Mouse (Mus musculus) adrenal gland, postnatal 4 days (tissue): ENCODE measurements around the gene Gm960. TPM values are rescaled to one million over a fixed set of nuclear protein-coding genes. Genes with fewer than 3 reads are reported as not detected.

ENCODE experiments used
- DNase-seq, 2 experiments: peaks; one replicate each; pipeline ENCODE4 v3.0.0; 2021 to 2022; ENCODE audit warnings: low spot score in 2 of 2, mixed read lengths in 2 of 2
- total RNA-seq, 2 experiments: library from RNA; stranded (reverse); gene quantifications; 2 replicates each; pipeline ENCODE4 v1.2.3; 2021

The Gm960 gene
- total RNA-seq, 2 experiments from 2014 or later = 0.28 to 0.56 TPM

GRCm38 (mm10) chr19:4624406-4625178 lies 73.9 kb downstream of the Gm960 start:
- DNase-seq = no peak

GRCm38 (mm10) chr19:4624006-4624405 lies 74.5 kb downstream of the Gm960 start:
- DNase-seq = no peak

GRCm38 (mm10) chr19:4623419-4623818 lies 75.0 kb downstream of the Gm960 start:
- DNase-seq = no peak

GRCm38 (mm10) chr19:4622780-4623179 lies 75.7 kb downstream of the Gm960 start:
- DNase-seq = no peak

- DNase-seq = no peak
Measured at GRCm38 (mm10) chr19:4620721-4621120, 77.7 kb downstream of the Gm960 start.

- DNase-seq = no peak
Measured at GRCm38 (mm10) chr19:4619461-4619860, 79.0 kb downstream of the Gm960 start.

- no peak for DNase-seq
Measured at GRCm38 (mm10) chr19:4618183-4618582, 80.3 kb downstream of the Gm960 start.

- no peak for DNase-seq
Measured at GRCm38 (mm10) chr19:4616546-4616945, 81.9 kb downstream of the Gm960 start.

GRCm38 (mm10) chr19:4615151-4616093 lies 83.0 kb downstream of the Gm960 start, which contains the start of gene Lrfn4:
Lrfn4 (minus strand) TSS chr19:4615667.
- peak; percentile 48 to 77 for DNase-seq

- no peak for DNase-seq
Measured at GRCm38 (mm10) chr19:4614305-4615150, 83.9 kb downstream of the Gm960 start.

- DNase-seq = no peak
Measured at GRCm38 (mm10) chr19:4613464-4614304, 84.8 kb downstream of the Gm960 start.

GRCm38 (mm10) chr19:4612181-4612961 lies 86.1 kb downstream of the Gm960 start:
- DNase-seq = no peak

GRCm38 (mm10) chr19:4610109-4610508 lies 88.4 kb downstream of the Gm960 start:
- no peak for DNase-seq

GRCm38 (mm10) chr19:4608511-4608910 lies 90.0 kb downstream of the Gm960 start:
- DNase-seq = no peak

GRCm38 (mm10) chr19:4607406-4607805 lies 91.1 kb downstream of the Gm960 start:
- DNase-seq = no peak

- DNase-seq = no peak
Measured at GRCm38 (mm10) chr19:4605654-4606053, 92.8 kb downstream of the Gm960 start.

GRCm38 (mm10) chr19:4603801-4604723 lies 94.4 kb downstream of the Gm960 start:
- no peak for DNase-seq

GRCm38 (mm10) chr19:4602459-4602858 lies 96.0 kb downstream of the Gm960 start:
- no peak for DNase-seq
